Mouse (Mus musculus) right cerebral cortex, adult 18-20 months (tissue): ENCODE measurements around the gene Naxd.

Experiments
- DNase-seq: peaks from one replicate; pipeline ENCODE4 v3.0.0; 2022; ENCODE audit warnings: mixed read lengths

Gene Naxd

GRCm38 (mm10) chr8:11556691-11557423 is 59.6 kb downstream of the Naxd start:
- DNase-seq = peak; percentile 60

GRCm38 (mm10) chr8:11557424-11557767 is 60.1 kb downstream of the Naxd start:
- no peak for DNase-seq

- DNase-seq = peak; percentile 97
These were observed 60.7 kb downstream of the Naxd start for GRCm38 (mm10) chr8:11557768-11558629.

DNA sequence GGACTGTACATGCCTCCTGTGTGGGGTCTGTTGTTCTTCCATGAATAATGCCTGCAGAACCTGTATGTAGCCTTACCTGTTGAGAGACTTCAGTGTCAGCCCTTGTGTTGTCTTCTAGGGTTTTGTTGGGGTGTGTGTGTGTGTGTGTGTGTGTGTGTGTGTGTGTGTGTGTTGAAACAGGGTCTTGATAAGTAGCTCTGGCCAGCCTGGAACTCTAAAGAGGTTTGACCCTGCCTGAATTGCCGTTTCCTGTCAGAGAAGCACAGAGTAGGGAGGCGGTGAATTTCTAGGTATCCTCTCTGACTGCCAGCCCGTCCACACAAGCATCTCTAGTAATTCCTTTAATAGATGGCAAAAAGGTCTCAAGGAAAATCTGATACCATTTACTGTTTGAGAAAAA is 62.2 kb downstream of the Naxd start:
- DNase-seq = no peak

- DNase-seq = no peak
These were observed 62.9 kb downstream of the Naxd start for GRCm38 (mm10) chr8:11560220-11560619.

- DNase-seq = no peak
These were observed 66.9 kb downstream of the Naxd start for GRCm38 (mm10) chr8:11564236-11564635.
